Mouse (Mus musculus): ENCODE measurements around the gene Cers3. TPM values are rescaled to one million over a fixed set of nuclear protein-coding genes. Genes with fewer than 3 reads are reported as not detected.

Cers3 gene
- polyA plus RNA-seq, 1 experiment from 2014 or later: 5.0 TPM

DNA sequence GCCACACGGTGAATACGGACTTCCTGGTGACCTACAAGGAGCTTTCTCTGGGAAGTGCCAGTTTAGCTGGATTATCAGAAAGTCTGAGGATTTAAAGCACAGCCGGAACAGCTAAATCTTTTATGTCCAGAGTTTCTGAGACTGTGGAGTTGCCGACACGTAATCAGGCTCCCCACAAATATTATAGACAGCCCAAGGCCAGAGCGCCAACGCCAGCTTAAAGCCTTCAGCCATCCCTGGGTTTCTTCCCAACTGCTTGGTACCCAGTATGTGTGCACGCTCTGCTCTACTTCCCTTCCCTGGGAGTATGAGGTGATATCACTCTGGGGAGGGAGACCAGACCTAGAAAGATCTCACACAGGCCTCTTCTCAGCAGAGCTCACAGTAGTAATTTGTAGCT, 10.5 kb downstream of the Cers3 start:
- Histone ChIP-seq H3K4me1 (ENCODE audit: control insufficient read depth, insufficient read depth, low read length) (no peaks in the 10 kb centered on the region; the same call in 1 of the 2 replicates), H3K9ac (ENCODE audit: low read depth, low read length) (no peak overlapping the region), H3K9me3 (ENCODE audit: control insufficient read depth, low read length) (no peaks in the 10 kb centered on the region), H3K4me2 (ENCODE audit: low read depth, low read length) (no peak overlapping the region), H3K27ac (replicated peaks; ENCODE audit: low read depth, low read length) (peak overlapping the region; percentile 9; the same call in 1 of the 2 replicates), H3K36me3 (ENCODE audit: control insufficient read depth, insufficient read depth, low read length) (no peaks in the 10 kb centered on the region), H3K4me3 (ENCODE audit: low read depth, low read length) (no peak overlapping the region), H3K27me3 (replicated peaks; ENCODE audit: control insufficient read depth, insufficient read depth, low read length) (no peaks in the 10 kb centered on the region)
- 82% methylated on average over 8 of the region's 8 CpGs for WGBS
- DNase-seq (ENCODE audit: low spot score) (no peak), ATAC-seq (ENCODE audit: low read depth) (no peak)

DNA sequence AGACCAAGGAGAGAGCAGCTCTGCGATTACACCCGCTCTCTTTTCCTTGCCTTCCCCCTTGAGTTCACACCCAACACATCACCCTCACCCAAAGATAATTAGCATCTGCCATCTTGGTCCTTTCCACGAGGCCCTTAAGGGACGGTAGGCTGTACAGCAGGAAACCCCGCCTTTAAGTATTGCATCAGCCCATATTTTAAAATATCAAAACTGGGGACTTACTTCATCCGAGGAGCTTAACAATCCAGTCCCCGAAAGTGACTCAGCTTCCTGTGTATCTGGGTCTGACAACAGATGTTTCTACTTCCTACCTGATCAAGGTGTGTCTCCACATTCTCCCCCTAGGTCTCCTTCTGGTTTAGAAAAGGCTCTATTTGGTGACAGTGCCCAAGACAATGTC, 12.3 kb downstream of the Cers3 start:
- H3K27me3 ChIP-seq (replicated peaks; ENCODE audit: control insufficient read depth, insufficient read depth, low read length): no peaks in the 10 kb centered on the region
- 78% methylated on average over 7 of the region's 7 CpGs for WGBS
- H3K36me3 ChIP-seq (ENCODE audit: control insufficient read depth, insufficient read depth, low read length): no peaks in the 10 kb centered on the region
- H3K4me1 ChIP-seq (ENCODE audit: control insufficient read depth, insufficient read depth, low read length): no peaks in the 10 kb centered on the region; the same call in 1 of the 2 replicates
- H3K27ac ChIP-seq (replicated peaks; ENCODE audit: low read depth, low read length): no peak overlapping the region
- ATAC-seq (ENCODE audit: low read depth): no peak
- no peak overlapping the region for H3K9ac ChIP-seq (ENCODE audit: low read depth, low read length)
- DNase-seq (ENCODE audit: low spot score): no peak
- H3K4me3 ChIP-seq (ENCODE audit: low read depth, low read length): no peak overlapping the region
- H3K9me3 ChIP-seq (ENCODE audit: control insufficient read depth, low read length): no peaks in the 10 kb centered on the region
- H3K4me2 ChIP-seq (ENCODE audit: low read depth, low read length): no peak overlapping the region

DNA sequence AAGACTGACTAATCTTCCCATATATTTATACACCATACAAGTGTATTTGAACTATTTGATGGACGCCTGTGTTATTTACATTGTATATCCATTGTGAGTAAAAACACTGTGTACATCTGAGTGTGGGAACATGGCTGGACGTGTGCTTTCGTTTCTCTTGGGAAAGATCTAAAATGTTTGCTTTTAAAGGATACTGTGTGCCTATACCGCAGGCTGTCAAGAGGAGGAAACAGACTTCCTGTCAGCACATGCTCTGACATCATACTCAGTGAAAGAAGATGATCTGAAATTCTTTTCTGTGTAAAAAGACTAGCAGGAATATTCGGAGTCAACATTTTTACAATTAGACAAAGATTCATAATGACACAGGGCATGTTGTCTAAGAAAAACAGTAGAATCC, 26.6 kb downstream of the Cers3 start:
- H3K4me3 ChIP-seq (ENCODE audit: low read depth, low read length): no peak overlapping the region
- peak overlapping the region; percentile 39; the same call in 1 of the 2 replicates for H3K27ac ChIP-seq (replicated peaks; ENCODE audit: low read depth, low read length)
- no peaks in the 10 kb centered on the region for H3K27me3 ChIP-seq (replicated peaks; ENCODE audit: control insufficient read depth, insufficient read depth, low read length)
- H3K4me2 ChIP-seq (ENCODE audit: low read depth, low read length): no peak overlapping the region
- ATAC-seq (ENCODE audit: low read depth) (no peak), DNase-seq (ENCODE audit: low spot score) (no peak)
- H3K9me3 ChIP-seq (ENCODE audit: control insufficient read depth, low read length): no peaks in the 10 kb centered on the region
- WGBS: 48% methylated on average over 5 of the region's 5 CpGs
- no peaks in the 10 kb centered on the region for H3K36me3 ChIP-seq (ENCODE audit: control insufficient read depth, insufficient read depth, low read length)
- H3K4me1 ChIP-seq (ENCODE audit: control insufficient read depth, insufficient read depth, low read length): no peaks in the 10 kb centered on the region
- no peak overlapping the region for H3K9ac ChIP-seq (ENCODE audit: low read depth, low read length)

DNA sequence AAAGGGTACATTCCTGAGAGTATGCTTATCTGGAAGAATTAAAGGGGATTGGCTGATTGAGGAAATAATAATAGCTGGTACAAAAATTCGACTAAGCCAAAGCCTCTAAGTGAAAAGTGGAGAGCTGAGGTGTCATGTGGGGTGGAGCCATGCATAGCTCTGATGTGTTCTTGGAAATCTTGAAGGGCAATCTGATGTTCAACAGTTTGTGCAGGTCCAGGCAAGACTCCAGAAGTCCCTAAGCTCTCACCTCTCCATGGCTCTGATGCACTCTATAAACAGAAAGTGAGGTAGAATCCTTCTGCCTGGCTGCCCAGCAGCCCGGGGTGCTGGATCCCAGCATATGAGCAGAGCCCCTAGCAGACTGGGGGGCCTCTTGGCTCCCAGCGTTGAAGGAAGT, 27.4 kb downstream of the Cers3 start:
- WGBS: 63% methylated on average over 3 of the region's 3 CpGs
- no peaks in the 10 kb centered on the region for H3K27me3 ChIP-seq (replicated peaks; ENCODE audit: control insufficient read depth, insufficient read depth, low read length)
- no peak overlapping the region for H3K27ac ChIP-seq (replicated peaks; ENCODE audit: low read depth, low read length)
- H3K9me3 ChIP-seq (ENCODE audit: control insufficient read depth, low read length): no peaks in the 10 kb centered on the region
- no peaks in the 10 kb centered on the region for H3K4me1 ChIP-seq (ENCODE audit: control insufficient read depth, insufficient read depth, low read length)
- H3K4me2 ChIP-seq (ENCODE audit: low read depth, low read length): no peak overlapping the region
- ATAC-seq (ENCODE audit: low read depth): peak; percentile 63; the same call in 1 of the 2 replicates
- no peak overlapping the region for H3K9ac ChIP-seq (ENCODE audit: low read depth, low read length)
- H3K36me3 ChIP-seq (ENCODE audit: control insufficient read depth, insufficient read depth, low read length): no peaks in the 10 kb centered on the region
- DNase-seq (ENCODE audit: low spot score): peak; percentile 51
- H3K4me3 ChIP-seq (ENCODE audit: low read depth, low read length): no peak overlapping the region

DNA sequence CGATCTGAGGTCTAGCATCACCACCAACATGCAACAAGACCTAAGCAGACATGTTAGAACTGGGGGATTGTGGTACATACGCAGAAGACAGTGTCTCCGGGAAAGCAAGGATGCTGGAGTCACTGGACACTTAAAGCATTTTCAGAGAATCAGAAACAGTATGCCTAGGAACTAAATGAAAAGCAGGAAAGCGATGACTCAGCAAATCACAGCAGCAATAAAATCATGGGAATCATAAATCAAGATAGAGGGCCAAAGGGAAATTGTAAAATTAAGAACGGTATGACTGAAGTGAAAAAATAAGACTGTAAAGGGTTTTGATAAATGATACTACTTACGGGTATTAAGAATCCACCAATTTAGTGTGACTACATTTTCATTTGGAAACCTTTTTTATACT, 27.9 kb downstream of the Cers3 start:
- no peak for ATAC-seq (ENCODE audit: low read depth)
- H3K4me1 ChIP-seq (ENCODE audit: control insufficient read depth, insufficient read depth, low read length): no peaks in the 10 kb centered on the region
- H3K9ac ChIP-seq (ENCODE audit: low read depth, low read length): no peak overlapping the region
- H3K36me3 ChIP-seq (ENCODE audit: control insufficient read depth, insufficient read depth, low read length): no peaks in the 10 kb centered on the region
- no peak for DNase-seq (ENCODE audit: low spot score)
- no peak overlapping the region for H3K27ac ChIP-seq (replicated peaks; ENCODE audit: low read depth, low read length)
- 80% methylated on average over 6 of the region's 6 CpGs for WGBS
- H3K9me3 ChIP-seq (ENCODE audit: control insufficient read depth, low read length): no peaks in the 10 kb centered on the region
- no peaks in the 10 kb centered on the region for H3K27me3 ChIP-seq (replicated peaks; ENCODE audit: control insufficient read depth, insufficient read depth, low read length)
- H3K4me3 ChIP-seq (ENCODE audit: low read depth, low read length): no peak overlapping the region
- no peak overlapping the region for H3K4me2 ChIP-seq (ENCODE audit: low read depth, low read length)

DNA sequence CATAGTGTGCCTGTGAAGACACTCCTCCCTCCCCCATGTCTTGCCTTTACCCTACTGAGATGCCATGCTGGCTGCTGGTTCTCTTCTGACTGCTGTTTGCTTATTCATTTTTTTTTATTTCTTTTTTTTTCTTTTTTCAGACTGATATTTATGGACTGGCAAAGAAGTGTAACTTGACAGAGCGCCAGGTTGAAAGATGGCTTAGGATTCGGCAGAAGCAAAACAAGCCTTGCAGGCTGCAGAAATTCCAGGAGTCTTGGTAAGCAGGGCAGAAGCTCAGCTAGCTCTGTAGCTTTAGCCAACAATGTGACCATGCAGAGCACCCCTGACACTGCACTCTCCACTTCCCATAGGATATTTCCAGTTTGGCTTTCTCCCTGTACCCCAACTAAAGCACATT, 36.1 kb downstream of the Cers3 start:
- Histone ChIP-seq H3K4me2 (ENCODE audit: low read depth, low read length) (no peak overlapping the region), H3K27me3 (replicated peaks; ENCODE audit: control insufficient read depth, insufficient read depth, low read length) (no peaks in the 10 kb centered on the region), H3K4me1 (ENCODE audit: control insufficient read depth, insufficient read depth, low read length) (peaks cover 8% of the 10 kb centered on the region; the same call in 1 of the 2 replicates), H3K9me3 (ENCODE audit: control insufficient read depth, low read length) (no peaks in the 10 kb centered on the region), H3K27ac (replicated peaks; ENCODE audit: low read depth, low read length) (no peak overlapping the region), H3K4me3 (ENCODE audit: low read depth, low read length) (no peak overlapping the region), H3K36me3 (ENCODE audit: control insufficient read depth, insufficient read depth, low read length) (no peaks in the 10 kb centered on the region), H3K9ac (ENCODE audit: low read depth, low read length) (no peak overlapping the region)
- 44% methylated on average over 2 of the region's 2 CpGs for WGBS
- ATAC-seq (ENCODE audit: low read depth): no peak
- DNase-seq (ENCODE audit: low spot score): peak; percentile 30

DNA sequence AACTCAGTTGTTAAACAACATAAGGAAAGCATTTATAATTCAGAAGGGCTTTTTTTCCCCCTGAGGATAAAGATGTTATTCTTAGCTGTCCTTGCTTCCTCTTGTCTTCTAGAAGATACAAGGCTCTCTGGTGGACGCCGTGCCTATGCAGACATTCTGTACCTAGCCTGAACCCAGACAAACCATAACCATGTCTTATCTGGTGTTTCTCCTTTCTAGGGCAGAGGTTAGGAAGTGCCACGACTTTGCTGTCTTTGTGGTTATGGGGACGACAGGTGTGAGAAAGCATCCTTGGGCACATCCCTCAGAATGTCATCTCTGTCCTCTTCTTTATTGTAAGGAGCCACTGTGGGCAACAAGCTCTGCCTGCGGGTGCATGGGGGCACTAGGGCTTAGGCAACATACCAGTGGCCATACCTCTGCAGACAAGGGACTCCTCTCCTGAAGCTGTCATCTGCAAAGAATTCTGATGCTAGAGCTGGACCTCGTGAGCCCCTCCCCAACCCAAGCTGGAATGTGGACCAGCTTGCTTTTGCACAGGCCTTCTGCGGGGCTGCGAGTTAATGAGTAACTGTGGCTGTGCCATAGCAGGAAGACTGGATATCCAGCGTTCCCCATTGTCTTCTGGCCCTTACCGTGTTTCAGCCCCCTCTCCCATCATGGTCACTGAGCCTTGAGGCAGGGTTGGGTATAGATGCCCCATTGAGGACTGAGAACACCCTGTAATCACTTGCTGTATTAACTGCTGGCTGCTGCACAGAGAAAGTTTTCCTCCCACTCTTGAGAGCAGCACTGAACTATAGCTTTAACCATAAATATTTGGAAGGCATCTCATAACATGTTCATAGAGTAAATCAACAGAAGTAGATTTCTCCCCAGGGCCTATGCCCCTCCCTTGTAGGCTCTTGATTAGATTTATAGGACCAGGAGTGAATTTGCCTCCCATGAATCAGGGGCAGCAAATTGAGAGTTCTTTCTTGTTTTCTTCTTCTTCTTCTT, 36.9 kb downstream of the Cers3 start:
- no peaks in the 10 kb centered on the region for H3K36me3 ChIP-seq (ENCODE audit: control insufficient read depth, insufficient read depth, low read length)
- 55% methylated on average over 10 of the region's 10 CpGs for WGBS
- H3K9ac ChIP-seq (ENCODE audit: low read depth, low read length): no peak overlapping the region
- peak; percentile 46 for DNase-seq (ENCODE audit: low spot score)
- H3K9me3 ChIP-seq (ENCODE audit: control insufficient read depth, low read length): no peaks in the 10 kb centered on the region
- H3K4me1 ChIP-seq (ENCODE audit: control insufficient read depth, insufficient read depth, low read length): peaks cover 8% of the 10 kb centered on the region; the same call in 1 of the 2 replicates
- no peak for ATAC-seq (ENCODE audit: low read depth)
- no peak overlapping the region for H3K27ac ChIP-seq (replicated peaks; ENCODE audit: low read depth, low read length)
- no peak overlapping the region for H3K4me3 ChIP-seq (ENCODE audit: low read depth, low read length)
- no peak overlapping the region for H3K4me2 ChIP-seq (ENCODE audit: low read depth, low read length)
- no peaks in the 10 kb centered on the region for H3K27me3 ChIP-seq (replicated peaks; ENCODE audit: control insufficient read depth, insufficient read depth, low read length)

DNA sequence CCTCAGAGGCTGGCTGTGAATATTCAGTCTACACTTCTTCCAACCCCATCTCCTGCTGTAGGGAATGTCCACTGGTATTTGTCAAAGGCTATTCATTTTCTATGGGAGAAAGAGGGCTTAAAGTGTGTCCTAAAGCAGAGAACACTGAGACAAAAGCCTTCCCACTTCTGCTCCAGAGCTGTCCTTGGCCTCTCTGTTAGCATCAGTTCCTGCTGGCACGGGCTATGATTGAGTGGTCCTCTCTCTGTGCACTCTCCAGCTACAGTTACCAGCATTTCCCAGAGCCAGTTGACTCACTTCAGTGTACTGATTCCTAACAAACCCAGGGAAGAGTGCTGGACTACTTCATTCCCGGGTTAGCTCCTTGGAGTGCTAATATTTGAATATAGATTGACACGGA, 43.2 kb downstream of the Cers3 start:
- H3K4me3 ChIP-seq (ENCODE audit: low read depth, low read length): no peak overlapping the region
- 69% methylated on average over 3 of the region's 3 CpGs for WGBS
- no peak overlapping the region for H3K4me2 ChIP-seq (ENCODE audit: low read depth, low read length)
- no peak overlapping the region for H3K9ac ChIP-seq (ENCODE audit: low read depth, low read length)
- DNase-seq (ENCODE audit: low spot score) (no peak), ATAC-seq (ENCODE audit: low read depth) (no peak)
- H3K27me3 ChIP-seq (replicated peaks; ENCODE audit: control insufficient read depth, insufficient read depth, low read length): no peaks in the 10 kb centered on the region
- no peak overlapping the region for H3K27ac ChIP-seq (replicated peaks; ENCODE audit: low read depth, low read length)
- no peaks in the 10 kb centered on the region for H3K36me3 ChIP-seq (ENCODE audit: control insufficient read depth, insufficient read depth, low read length)
- no peaks in the 10 kb centered on the region for H3K9me3 ChIP-seq (ENCODE audit: control insufficient read depth, low read length)
- H3K4me1 ChIP-seq (ENCODE audit: control insufficient read depth, insufficient read depth, low read length): 0 out of 2 replicates have a peak, but pooled peaks cover 7% of the 10 kb centered on the region
